8 mouse cellular contexts compared by ENCODE assay signal in the genomic region with DNA sequence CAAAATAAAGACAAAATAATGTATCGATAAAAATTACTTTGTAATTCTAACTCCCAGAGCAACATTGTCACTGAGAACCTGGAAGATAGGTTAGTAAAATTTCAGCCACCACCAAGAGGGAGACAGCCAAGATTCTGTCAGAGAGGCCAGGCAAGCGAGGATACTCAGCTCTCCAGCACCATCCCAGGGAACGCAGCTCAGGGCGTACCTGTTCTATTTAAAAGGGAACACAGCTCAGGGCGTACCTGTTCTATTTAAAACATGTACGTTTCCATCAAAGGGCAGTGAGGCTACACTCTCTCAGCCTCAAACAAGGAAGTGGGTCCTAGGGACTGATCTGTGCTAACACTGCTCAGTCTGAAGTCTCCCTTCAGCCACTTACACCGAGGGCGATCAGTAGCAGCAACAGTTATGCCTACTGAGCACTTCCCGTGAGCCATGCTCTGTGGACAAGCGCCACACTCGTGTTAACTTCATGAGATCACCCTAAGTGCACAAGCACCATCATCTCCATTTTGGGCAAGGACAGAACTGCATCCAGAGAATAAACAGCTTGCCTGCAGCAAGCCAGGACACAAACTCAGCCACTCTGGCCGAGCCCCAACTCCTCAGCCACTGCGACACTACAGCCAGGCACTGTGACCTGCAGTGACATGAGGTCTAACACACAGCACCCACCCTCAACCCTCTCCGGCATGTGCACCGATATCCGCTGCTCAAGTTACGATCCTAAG. TPM values are rescaled to one million over a fixed set of nuclear protein-coding genes. Genes with fewer than 3 reads are reported as not detected.
DNase-seq lines count a peak whose midpoint lies in the region; ATAC-seq and TF ChIP-seq lines count a peak whose summit lies in the region.

No protein-coding gene starts in this region.

- no peaks in the 10 kb centered on the region for H3K27me3 ChIP-seq in heart, adult 2 months (ENCODE audit: control insufficient read depth, insufficient read depth, low read length)
- no peaks in the 10 kb centered on the region for H3K27me3 ChIP-seq in midbrain, embryonic 13.5 days
- H3K27me3 ChIP-seq in midbrain, embryonic 11.5 days (ENCODE audit: control insufficient read depth, insufficient read depth, low read length): peaks cover 2% of the 10 kb centered on the region; the same call in 1 of the 2 replicates
- no peaks in the 10 kb centered on the region for H3K27me3 ChIP-seq in intestine, embryonic 14.5 days (replicated peaks; ENCODE audit: control insufficient read depth, insufficient read depth, low read length)
- H3K27me3 ChIP-seq in stomach, embryonic 16.5 days (ENCODE audit: control insufficient read depth, insufficient read depth, low read length): no peaks in the 10 kb centered on the region

- DNase-seq in heart, adult 2 months: peak; percentile 35 to 43
- DNase-seq in heart, adult 8-10 months (ENCODE audit: low spot score): no peak
- DNase-seq in midbrain, embryonic 11.5 days (ENCODE audit: low spot score, missing footprints): no peak
- DNase-seq in intestine, embryonic 14.5 days (ENCODE audit: low spot score): no peak
- no peak for DNase-seq in thymus, postnatal 0 days (ENCODE audit: low spot score)
- DNase-seq in gastrocnemius, adult 8-10 months (ENCODE audit: low spot score in 2 of 2): no peak

- ATAC-seq in midbrain, embryonic 13.5 days: no peak
- ATAC-seq in midbrain, embryonic 11.5 days (ENCODE audit: low FRiP score): no peak
- ATAC-seq in intestine, embryonic 14.5 days (replicated peaks; ENCODE audit: low FRiP score, low TSS enrichment, low read depth): no peak
- 0 out of 2 replicates have a peak, but pooled peaks have one; percentile 14 for ATAC-seq in stomach, embryonic 16.5 days (ENCODE audit: insufficient read depth, low FRiP score)

- peak overlapping the region; percentile 69 for H3K27ac ChIP-seq in heart, adult 2 months
- H3K27ac ChIP-seq in midbrain, embryonic 13.5 days: no peak overlapping the region
- no peak overlapping the region for H3K27ac ChIP-seq in midbrain, embryonic 11.5 days (ENCODE audit: low read depth, low read length)
- H3K27ac ChIP-seq in intestine, embryonic 14.5 days (ENCODE audit: low read depth): no peak overlapping the region
- H3K27ac ChIP-seq in stomach, embryonic 16.5 days (ENCODE audit: low read length): no peak overlapping the region; the same call in 1 of the 2 replicates

- intact Hi-C loops in heart, adult 2 months (cut with DNase I): loop anchor here (5.0 kb wide), 1 partner anchor 58 kb away; no protein-coding TSS in a partner anchor

- no peak; the same call in 1 of the 2 replicates for TF ChIP-seq POLR2A in heart, adult 2 months (IDR thresholded peaks at IDR 0.05; ENCODE audit: insufficient read depth, low read depth, low read length)

- no peak for TF ChIP-seq EP300 in heart, adult 2 months (IDR thresholded peaks at IDR 0.05; ENCODE audit: insufficient read depth, low read depth, low read length)

- H3K4me1 ChIP-seq in heart, adult 2 months (ENCODE audit: control insufficient read depth, insufficient read depth, low read length): peaks cover 7% of the 10 kb centered on the region
- H3K4me1 ChIP-seq in midbrain, embryonic 13.5 days (replicated peaks): peaks cover 29% of the 10 kb centered on the region
- peaks cover 12% of the 10 kb centered on the region for H3K4me1 ChIP-seq in midbrain, embryonic 11.5 days (ENCODE audit: control insufficient read depth, insufficient read depth, low read length)
- peaks cover 19% of the 10 kb centered on the region; the same call in 1 of the 2 replicates for H3K4me1 ChIP-seq in intestine, embryonic 14.5 days (replicated peaks; ENCODE audit: control insufficient read depth, insufficient read depth, low read length)
- H3K4me1 ChIP-seq in stomach, embryonic 16.5 days (ENCODE audit: control insufficient read depth, insufficient read depth, low read length): peaks cover 11% of the 10 kb centered on the region

- TF ChIP-seq CTCF in heart, adult 2 months (IDR thresholded peaks at IDR 0.05): no peak

- 51% methylated on average over 17 of the region's 17 CpGs for WGBS in heart, adult 2 months
- 85% methylated on average over 17 of the region's 17 CpGs for WGBS in midbrain, embryonic 13.5 days
- WGBS in midbrain, embryonic 11.5 days: 85% methylated on average over 17 of the region's 17 CpGs
- WGBS in intestine, embryonic 14.5 days: 49% methylated on average over 17 of the region's 17 CpGs
- WGBS in stomach, embryonic 16.5 days: 53% methylated on average over 17 of the region's 17 CpGs

- H3K4me2 ChIP-seq in midbrain, embryonic 13.5 days (replicated peaks): peak overlapping the region; percentile 92
- H3K4me2 ChIP-seq in midbrain, embryonic 11.5 days: no peak overlapping the region
- peak overlapping the region; percentile 95 for H3K4me2 ChIP-seq in intestine, embryonic 14.5 days (ENCODE audit: low read length)
- H3K4me2 ChIP-seq in stomach, embryonic 16.5 days (ENCODE audit: low read depth, low read length): peak overlapping the region; percentile 87

- peaks cover 2% of the 10 kb centered on the region for H3K79me2 ChIP-seq in heart, adult 2 months (replicated peaks; ENCODE audit: control insufficient read depth, insufficient read depth, low read length)

- H3K4me3 ChIP-seq in heart, adult 2 months: peak overlapping the region; percentile 89
- peak overlapping the region; percentile 79; the same call in 1 of the 2 replicates for H3K4me3 ChIP-seq in midbrain, embryonic 13.5 days (replicated peaks)
- no peak overlapping the region for H3K4me3 ChIP-seq in midbrain, embryonic 11.5 days (ENCODE audit: low read depth, low read length)
- peak overlapping the region; percentile 71 for H3K4me3 ChIP-seq in intestine, embryonic 14.5 days (ENCODE audit: low read depth, low read length)
- peak overlapping the region; percentile 84; the same call in 1 of the 2 replicates for H3K4me3 ChIP-seq in stomach, embryonic 16.5 days (replicated peaks; ENCODE audit: low read length)

- no peaks in the 10 kb centered on the region for H3K9me3 ChIP-seq in midbrain, embryonic 13.5 days
- no peaks in the 10 kb centered on the region for H3K9me3 ChIP-seq in midbrain, embryonic 11.5 days (ENCODE audit: control insufficient read depth, low read length)
- H3K9me3 ChIP-seq in intestine, embryonic 14.5 days (ENCODE audit: control insufficient read depth, low read length): no peaks in the 10 kb centered on the region
- H3K9me3 ChIP-seq in stomach, embryonic 16.5 days (replicated peaks; ENCODE audit: control insufficient read depth, low read length): no peaks in the 10 kb centered on the region

- H3K9ac ChIP-seq in heart, adult 2 months (ENCODE audit: low read depth, low read length): peak overlapping the region; percentile 23
- 0 out of 2 replicates have a peak overlapping the region, but pooled peaks have one; percentile 14 for H3K9ac ChIP-seq in midbrain, embryonic 13.5 days (replicated peaks)
- H3K9ac ChIP-seq in midbrain, embryonic 11.5 days (ENCODE audit: low read length): no peak overlapping the region
- no peak overlapping the region for H3K9ac ChIP-seq in intestine, embryonic 14.5 days (ENCODE audit: low read length)
- H3K9ac ChIP-seq in stomach, embryonic 16.5 days (ENCODE audit: low read length): peak overlapping the region; percentile 37

- no peaks in the 10 kb centered on the region for H3K36me3 ChIP-seq in heart, adult 2 months (ENCODE audit: control insufficient read depth, insufficient read depth, low read length)
- no peaks in the 10 kb centered on the region for H3K36me3 ChIP-seq in midbrain, embryonic 13.5 days
- no peaks in the 10 kb centered on the region for H3K36me3 ChIP-seq in midbrain, embryonic 11.5 days (ENCODE audit: control insufficient read depth, insufficient read depth, low read length)
- H3K36me3 ChIP-seq in intestine, embryonic 14.5 days (ENCODE audit: control insufficient read depth, insufficient read depth, low read length): no peaks in the 10 kb centered on the region
- H3K36me3 ChIP-seq in stomach, embryonic 16.5 days (ENCODE audit: control insufficient read depth, insufficient read depth, low read length): no peaks in the 10 kb centered on the region

RNA-seq across cellular contexts. Expression of a gene that starts 30.1 kb away (rescaled TPM):
- 100 to 1,000 TPM; 151 to 173 TPM for total RNA-seq in heart, adult 2 months (2021)
- polyA plus RNA-seq in heart, adult 2 months (2012; rRNA removed): 27.9 and 62.9 TPM in 2 replicates
- 100 to 1,000 TPM; 109 to 172 (median 146) TPM for total RNA-seq in heart, adult 8-10 months (2022)
- 43.7 and 51.6 TPM in 2 replicates for polyA plus RNA-seq in midbrain, embryonic 13.5 days (2015; fragmentation: Nextera tagmentation; extraction: Ambion mirVana)
- 22.6 and 22.9 TPM in 2 replicates for polyA plus RNA-seq in midbrain, embryonic 11.5 days (2014; fragmentation: Nextera tagmentation; extraction: Ambion mirVana)
- polyA plus RNA-seq in intestine, embryonic 14.5 days (2014; fragmentation: Nextera tagmentation; extraction: Ambion mirVana): 22.5 and 26.7 TPM in 2 replicates
- polyA plus RNA-seq in stomach, embryonic 16.5 days (2015; fragmentation: Nextera tagmentation; extraction: Ambion mirVana): 17.4 and 18.1 TPM in 2 replicates
- polyA plus RNA-seq in thymus, postnatal 0 days (2015; fragmentation: Nextera tagmentation; extraction: Ambion mirVana): 14.9 and 16.3 TPM in 2 replicates
- total RNA-seq in gastrocnemius, adult 8-10 months (2022): 10 to 100 TPM; 77.0 to 85.2 (median 83.0) TPM

RNA-seq across cellular contexts. Expression of a gene that starts 30.1 kb away (rescaled TPM):
- 100 to 1,000 TPM in 1 of 2 experiments, 10 to 100 TPM in 1; 79.9 to 106 TPM for total RNA-seq in heart, adult 2 months (2021)
- polyA plus RNA-seq in heart, adult 2 months (2012; rRNA removed): 28.0 and 67.3 TPM in 2 replicates
- total RNA-seq in heart, adult 8-10 months (2022): 10 to 100 TPM; 77.4 to 98.8 (median 91.4) TPM
- 154 and 164 TPM in 2 replicates for polyA plus RNA-seq in midbrain, embryonic 13.5 days (2015; fragmentation: Nextera tagmentation; extraction: Ambion mirVana)
- polyA plus RNA-seq in midbrain, embryonic 11.5 days (2014; fragmentation: Nextera tagmentation; extraction: Ambion mirVana): 99.2 and 118 TPM in 2 replicates
- 79.6 and 83.3 TPM in 2 replicates for polyA plus RNA-seq in intestine, embryonic 14.5 days (2014; fragmentation: Nextera tagmentation; extraction: Ambion mirVana)
- 73.0 and 87.5 TPM in 2 replicates for polyA plus RNA-seq in stomach, embryonic 16.5 days (2015; fragmentation: Nextera tagmentation; extraction: Ambion mirVana)
- polyA plus RNA-seq in thymus, postnatal 0 days (2015; fragmentation: Nextera tagmentation; extraction: Ambion mirVana): 65.9 and 78.4 TPM in 2 replicates
- total RNA-seq in gastrocnemius, adult 8-10 months (2022): 10 to 100 TPM; 29.0 to 38.6 (median 35.3) TPM

Comparison
In these comparisons a context has a peak if more than half of its experiments do, and no peak if none do; other contexts are left out.
1. DNase-seq: peak in heart, adult 2 months (2 of 2); none in heart, adult 8-10 months (single experiment), midbrain, embryonic 11.5 days (single experiment), intestine, embryonic 14.5 days (single experiment), thymus, postnatal 0 days (single experiment) and gastrocnemius, adult 8-10 months (0 of 2).
2. H3K9ac ChIP-seq: peak in heart, adult 2 months (single experiment), midbrain, embryonic 13.5 days (single experiment) and stomach, embryonic 16.5 days (single experiment); none in midbrain, embryonic 11.5 days (single experiment) and intestine, embryonic 14.5 days (single experiment).